In genomic region chr1:155096620-155097261, GRCm38 (mm10) we compare ENCODE assay signal across 8 mouse cellular contexts. TPM values are rescaled to one million over a fixed set of nuclear protein-coding genes. Genes with fewer than 3 reads are reported as not detected.
A peak's percentile ranks its signal among the peaks of the same experiment; 100 is the strongest.
DNase-seq lines count a peak whose midpoint lies in the region; ATAC-seq lines count a peak whose summit lies in the region.

No protein-coding gene starts in this region.

- H3K4me2 ChIP-seq in heart, embryonic 15.5 days: peak overlapping the region; percentile 76
- peak overlapping the region; percentile 85 for H3K4me2 ChIP-seq in hindbrain, embryonic 15.5 days
- peak overlapping the region; percentile 56 for H3K4me2 ChIP-seq in midbrain, embryonic 14.5 days (ENCODE audit: low read length)

- WGBS in heart, embryonic 15.5 days: 46% methylated on average over 4 of the region's 4 CpGs
- 74% methylated on average over 4 of the region's 4 CpGs for WGBS in hindbrain, embryonic 15.5 days
- WGBS in midbrain, embryonic 14.5 days: 86% methylated on average over 4 of the region's 4 CpGs

- DNase-seq in heart, adult 18-20 months: no peak
- peak; percentile 31 for DNase-seq in T-cell, adult 2 months (ENCODE audit: low spot score)
- DNase-seq in midbrain, embryonic 14.5 days: no peak
- DNase-seq in yolk sac, embryonic 10.5 days (ENCODE audit: low spot score): no peak
- no peak for DNase-seq in right cerebral cortex, postnatal 25 days
- DNase-seq in ovary, postnatal 36 days (ENCODE audit: low spot score): no peak

- 0 out of 2 replicates have a peak overlapping the region, but pooled peaks have one; percentile 12 for H3K27ac ChIP-seq in heart, embryonic 15.5 days
- no peak overlapping the region for H3K27ac ChIP-seq in hindbrain, embryonic 15.5 days (replicated peaks)
- no peak overlapping the region for H3K27ac ChIP-seq in midbrain, embryonic 14.5 days (replicated peaks; ENCODE audit: low read depth, low read length)

- peak overlapping the region; percentile 94 for H3K4me3 ChIP-seq in heart, embryonic 15.5 days
- H3K4me3 ChIP-seq in hindbrain, embryonic 15.5 days: peak overlapping the region; percentile 91
- H3K4me3 ChIP-seq in midbrain, embryonic 14.5 days (replicated peaks; ENCODE audit: low read depth, low read length): peak overlapping the region; percentile 95

- H3K36me3 ChIP-seq in heart, embryonic 15.5 days: no peaks in the 10 kb centered on the region
- no peaks in the 10 kb centered on the region for H3K36me3 ChIP-seq in hindbrain, embryonic 15.5 days
- H3K36me3 ChIP-seq in midbrain, embryonic 14.5 days (ENCODE audit: control insufficient read depth, insufficient read depth, low read length): no peaks in the 10 kb centered on the region

- no peak for ATAC-seq in heart, embryonic 15.5 days (replicated peaks; ENCODE audit: insufficient number of reproducible peaks, insufficient read depth, low FRiP score, low read depth)
- ATAC-seq in hindbrain, embryonic 15.5 days (ENCODE audit: low FRiP score, low read depth): no peak
- ATAC-seq in midbrain, embryonic 14.5 days (ENCODE audit: low FRiP score, low TSS enrichment): no peak

- no peaks in the 10 kb centered on the region for H3K9me3 ChIP-seq in heart, embryonic 15.5 days (replicated peaks)
- no peaks in the 10 kb centered on the region for H3K9me3 ChIP-seq in hindbrain, embryonic 15.5 days
- H3K9me3 ChIP-seq in midbrain, embryonic 14.5 days (ENCODE audit: control insufficient read depth, low read length): no peaks in the 10 kb centered on the region

- H3K27me3 ChIP-seq in heart, embryonic 15.5 days: no peaks in the 10 kb centered on the region
- no peaks in the 10 kb centered on the region for H3K27me3 ChIP-seq in hindbrain, embryonic 15.5 days
- H3K27me3 ChIP-seq in midbrain, embryonic 14.5 days (ENCODE audit: control insufficient read depth, insufficient read depth, low read length): no peaks in the 10 kb centered on the region

- H3K4me1 ChIP-seq in heart, embryonic 15.5 days (replicated peaks): peaks cover 52% of the 10 kb centered on the region
- peaks cover 53% of the 10 kb centered on the region for H3K4me1 ChIP-seq in hindbrain, embryonic 15.5 days (replicated peaks)
- H3K4me1 ChIP-seq in midbrain, embryonic 14.5 days (ENCODE audit: control insufficient read depth, insufficient read depth, low read length): peaks cover 41% of the 10 kb centered on the region

- peak overlapping the region; percentile 99; the same call in 1 of the 2 replicates for H3K9ac ChIP-seq in heart, embryonic 15.5 days
- H3K9ac ChIP-seq in hindbrain, embryonic 15.5 days: peak overlapping the region; percentile 96; the same call in 1 of the 2 replicates
- no peak overlapping the region for H3K9ac ChIP-seq in midbrain, embryonic 14.5 days (replicated peaks; ENCODE audit: low read length)

RNA-seq across cellular contexts. Expression of gene Ier5, which starts 2.7 kb away (rescaled TPM):
- polyA plus RNA-seq in heart, embryonic 15.5 days (2015; fragmentation: Nextera tagmentation; extraction: Ambion mirVana): 5.0 and 5.5 TPM in 2 replicates
- total RNA-seq in heart, adult 18-20 months (2021): 10 to 100 TPM; 18.8 to 21.4 TPM
- 7.8 and 9.7 TPM in 2 replicates for polyA plus RNA-seq in hindbrain, embryonic 15.5 days (2015; fragmentation: Nextera tagmentation; extraction: Ambion mirVana)
- polyA plus RNA-seq in midbrain, embryonic 14.5 days (2014; fragmentation: Nextera tagmentation; extraction: Ambion mirVana): 13.4 TPM in 2 replicates

RNA-seq across cellular contexts. Expression of gene Mr1, which starts 49.9 kb away (rescaled TPM):
- polyA plus RNA-seq in heart, embryonic 15.5 days (2015; fragmentation: Nextera tagmentation; extraction: Ambion mirVana): 6.6 and 7.1 TPM in 2 replicates
- total RNA-seq in heart, adult 18-20 months (2021): 1 to 10 TPM; 6.7 to 7.8 TPM
- 1.7 and 1.9 TPM in 2 replicates for polyA plus RNA-seq in hindbrain, embryonic 15.5 days (2015; fragmentation: Nextera tagmentation; extraction: Ambion mirVana)
- polyA plus RNA-seq in midbrain, embryonic 14.5 days (2014; fragmentation: Nextera tagmentation; extraction: Ambion mirVana): 0.47 and 1.1 TPM in 2 replicates
